Mouse (Mus musculus) small intestine, adult 2 months (tissue): ENCODE measurements around the gene Cend1. TPM values are rescaled to one million over a fixed set of nuclear protein-coding genes. Genes with fewer than 3 reads are reported as not detected.
"Not testable (repeated sequence)": the region's sequence is repeated elsewhere in the genome, so short reads cannot be mapped to it uniquely, and the experiment has no call there.

ENCODE experiments used
- H3K27ac ChIP-seq: fragments of 200-500 bp; 2 replicates; pipeline ENCODE4 v1.5.1; 2012; ENCODE audit warnings: low read depth, low read length, control low read depth, inconsistent platforms; ENCODE audit not compliant: insufficient read depth
- H3K27me3 ChIP-seq: fragments of 200-500 bp; 2 replicates; pipeline ENCODE4 v1.6.1; 2012; ENCODE audit warnings: mild to moderate bottlenecking, moderate library complexity, low read length, inconsistent platforms; ENCODE audit not compliant: control insufficient read depth, insufficient read depth
- H3K36me3 ChIP-seq: fragments of 200-500 bp; 2 replicates; pipeline ENCODE4 v1.6.1; 2012; ENCODE audit warnings: mild to moderate bottlenecking, low read length, control low read depth, inconsistent platforms; ENCODE audit not compliant: control insufficient read depth, insufficient read depth
- H3K4me1 ChIP-seq: fragments of 200-500 bp; 2 replicates; pipeline ENCODE4 v1.6.1; 2012; ENCODE audit warnings: low read length, inconsistent platforms, mixed read lengths; ENCODE audit not compliant: control insufficient read depth, insufficient read depth, insufficient read length
- H3K4me3 ChIP-seq: fragments of 200-500 bp; 2 replicates; pipeline ENCODE4 v1.5.1; 2012; ENCODE audit warnings: low read depth, mild to moderate bottlenecking, control low read depth, inconsistent platforms, low read length, moderate library complexity
- CTCF ChIP-seq: fragments of 200-500 bp; IDR thresholded peaks from 2 replicates; pipeline ENCODE4 v1.5.1; 2012; ENCODE audit warnings: low read depth, mild to moderate bottlenecking, control low read depth, inconsistent platforms, low read length, moderate library complexity, mixed read lengths; ENCODE audit not compliant: insufficient replicate concordance, insufficient read length; ENCODE audit errors: extremely low read depth
- POLR2A ChIP-seq: fragments of 200-500 bp; IDR thresholded peaks from 2 replicates; pipeline ENCODE4 v1.6.1; 2012; ENCODE audit warnings: low read depth, mild to moderate bottlenecking, control low read depth, inconsistent platforms, low read length, moderate library complexity
- WGBS: fragments of 180-500 bp; shearing (Covaris S2); methylation state at CpG from one replicate; pipeline ENCODE4 v1.1.7; 2018; 5-methylcytosine and 5-hydroxymethylcytosine counted together
- polyA plus RNA-seq: library from polyadenylated mRNA; depleted of rRNA; stranded (reverse); fragments of >200 nt; gene quantifications from 2 replicates; pipeline ENCODE4 v1.2.3, GENCODE M21; 2012

Gene Cend1
- polyA plus RNA-seq, 1 experiment, result 1.0 TPM

DNA sequence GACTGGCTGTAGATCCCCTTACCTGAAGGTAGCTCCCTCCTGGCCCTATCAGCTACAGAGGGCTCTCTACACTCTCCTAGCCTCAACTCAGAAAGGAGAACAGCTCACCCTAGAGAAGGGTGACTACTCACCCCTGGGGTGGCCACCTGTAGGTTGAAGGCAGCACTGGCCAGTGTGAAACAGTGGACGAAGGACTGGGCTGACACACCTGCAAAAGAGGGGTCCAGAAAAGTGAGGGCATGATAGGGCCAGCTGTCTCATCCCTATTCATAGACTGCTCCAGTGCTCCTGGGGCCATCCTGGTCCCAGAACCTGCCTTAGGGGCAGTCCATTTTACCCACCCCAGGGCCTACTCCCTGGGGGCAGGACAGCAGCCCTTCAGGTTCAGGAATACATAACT is 17.6 kb downstream of the Cend1 start:
- Histone ChIP-seq H3K4me3 (no peak overlapping the region), H3K27ac (no peak overlapping the region), H3K27me3 (no peaks in the 10 kb centered on the region), H3K4me1 (peaks cover 11% of the 10 kb centered on the region), H3K36me3 (peaks cover 7% of the 10 kb centered on the region)
- 100% methylated on average over 1 of the region's 1 CpGs for WGBS
- TF ChIP-seq POLR2A, result no peak
- TF ChIP-seq CTCF, result no peak

DNA sequence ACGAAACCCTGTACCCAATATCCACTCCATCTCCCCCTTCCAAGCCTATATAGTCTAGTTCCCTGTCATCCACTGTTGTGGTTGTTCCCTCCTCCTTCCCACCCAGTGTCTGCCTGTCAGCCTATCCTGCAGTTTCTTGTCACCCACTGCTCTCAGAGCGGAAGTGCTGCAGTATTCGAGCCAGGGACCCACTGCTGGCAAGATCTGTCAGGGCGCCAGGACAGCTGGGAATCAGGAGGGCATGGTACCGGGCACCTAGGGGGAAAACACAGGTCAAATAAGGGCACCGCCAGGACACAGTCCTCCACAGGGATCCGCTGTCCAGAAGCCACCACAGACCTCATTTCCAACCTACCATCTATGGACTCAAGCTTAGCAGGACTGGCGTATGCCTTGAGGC is 18.7 kb downstream of the Cend1 start:
- Histone ChIP-seq H3K27ac (no peak overlapping the region), H3K4me3 (no peak overlapping the region), H3K27me3 (no peaks in the 10 kb centered on the region), H3K4me1 (peaks cover 5% of the 10 kb centered on the region), H3K36me3 (peaks cover 7% of the 10 kb centered on the region)
- TF ChIP-seq POLR2A (no peak), CTCF (no peak)
- 87% methylated on average over 8 of the region's 8 CpGs for WGBS

DNA sequence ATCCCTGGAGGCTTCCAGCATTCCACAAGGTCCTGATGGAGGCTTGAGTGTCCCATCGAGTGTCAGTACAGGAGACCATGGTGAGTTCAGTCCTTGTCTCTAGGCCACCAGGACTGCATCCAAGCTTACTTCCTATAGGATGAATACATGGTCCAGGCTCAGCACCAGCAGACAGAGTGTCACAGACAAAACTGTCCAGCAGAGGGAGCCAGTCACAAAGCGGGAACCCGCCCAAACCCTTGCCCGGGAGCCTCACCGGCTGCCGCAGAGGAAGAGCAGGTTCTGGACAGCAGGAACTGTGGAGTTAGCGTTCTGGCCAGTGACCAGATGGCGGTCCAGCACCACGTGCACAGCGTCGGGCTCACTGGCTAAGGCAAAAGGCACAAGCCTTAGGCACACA is 20.5 kb downstream of the Cend1 start:
- peaks cover 7% of the 10 kb centered on the region for H3K36me3 ChIP-seq
- 7% methylated on average over 11 of the region's 11 CpGs for WGBS
- no peak overlapping the region for H3K4me3 ChIP-seq
- no peak overlapping the region for H3K27ac ChIP-seq
- TF ChIP-seq POLR2A (no peak), CTCF (peak; percentile 91)
- H3K27me3 ChIP-seq, result no peaks in the 10 kb centered on the region
- H3K4me1 ChIP-seq, result peaks cover 4% of the 10 kb centered on the region

DNA sequence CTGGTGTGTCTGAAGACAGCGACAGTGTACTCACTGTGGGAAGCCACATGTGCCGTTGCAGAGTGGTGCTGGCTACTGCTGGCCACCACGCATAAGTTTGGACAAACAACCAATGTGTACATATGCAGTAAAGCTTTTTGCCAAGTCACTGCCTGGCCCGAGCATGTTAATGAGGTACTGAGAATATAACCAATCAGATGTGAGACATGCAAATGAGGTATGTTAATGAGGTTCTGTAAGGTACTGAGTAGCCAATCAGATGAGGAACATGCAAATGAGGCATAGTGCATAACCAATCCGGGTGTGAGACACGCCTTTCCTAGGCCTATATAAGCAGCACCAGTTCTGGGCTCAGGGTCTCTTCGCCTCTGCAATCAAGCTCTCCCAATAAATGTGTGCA is 21.6 kb downstream of the Cend1 start:
- H3K36me3 ChIP-seq, result peaks cover 14% of the 10 kb centered on the region
- not testable (repeated sequence) for H3K27ac ChIP-seq, H3K27me3 ChIP-seq, H3K4me1 ChIP-seq, H3K4me3 ChIP-seq
- 96% methylated on average over 7 of the region's 7 CpGs for WGBS

DNA sequence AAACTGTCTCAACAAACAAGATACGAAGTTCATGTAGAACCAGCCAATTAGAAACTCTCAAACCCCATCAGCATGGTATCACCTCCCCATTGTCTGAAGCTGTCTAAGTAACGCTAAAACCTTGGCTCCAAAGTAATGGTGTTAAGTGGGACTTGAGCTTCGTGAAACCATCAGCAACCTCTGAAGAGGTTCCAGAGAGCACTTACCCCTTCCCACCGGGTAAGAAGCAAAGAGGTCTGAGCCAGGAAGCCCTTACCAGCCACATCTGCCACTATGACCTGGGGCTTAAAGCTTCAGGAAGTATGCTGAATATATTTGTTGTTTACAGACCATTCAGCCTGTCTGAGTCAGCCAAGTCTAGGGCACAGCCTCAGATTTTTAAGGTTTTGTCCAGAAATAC is 23.8 kb downstream of the Cend1 start:
- Histone ChIP-seq H3K27ac (no peak overlapping the region), H3K4me1 (peaks cover 4% of the 10 kb centered on the region), H3K4me3 (no peak overlapping the region), H3K36me3 (peaks cover 32% of the 10 kb centered on the region), H3K27me3 (no peaks in the 10 kb centered on the region)
- WGBS, result 53% methylated on average over 4 of the region's 4 CpGs
- no peak for TF ChIP-seq CTCF
- TF ChIP-seq POLR2A, result no peak

DNA sequence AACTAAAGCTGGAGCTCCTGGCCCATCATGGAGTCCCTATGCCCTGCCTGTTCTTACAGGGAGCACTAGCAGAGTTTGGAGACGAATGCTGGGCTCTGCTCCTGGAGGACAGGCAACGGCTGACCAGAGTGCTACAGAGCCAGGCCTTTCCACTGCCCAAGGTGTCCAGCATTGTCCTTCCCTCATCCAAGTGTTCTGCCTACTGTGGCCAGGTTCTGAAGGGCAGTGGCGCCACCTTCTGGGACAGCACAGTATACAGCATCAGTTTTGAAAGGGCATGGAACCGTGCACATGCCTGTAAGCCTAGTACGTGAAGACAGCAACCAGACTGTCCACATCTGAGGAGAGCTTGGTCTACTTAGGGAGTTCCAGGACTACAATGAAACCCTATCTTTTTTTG is 26.0 kb downstream of the Cend1 start:
- TF ChIP-seq POLR2A, result no peak
- TF ChIP-seq CTCF, result peak; percentile 83; the same call in 1 of the 2 replicates
- WGBS, result 33% methylated on average over 5 of the region's 5 CpGs
- peaks cover 50% of the 10 kb centered on the region for H3K36me3 ChIP-seq
- no peak overlapping the region for H3K4me3 ChIP-seq
- H3K27ac ChIP-seq, result no peak overlapping the region
- no peaks in the 10 kb centered on the region for H3K27me3 ChIP-seq
- no peaks in the 10 kb centered on the region for H3K4me1 ChIP-seq

DNA sequence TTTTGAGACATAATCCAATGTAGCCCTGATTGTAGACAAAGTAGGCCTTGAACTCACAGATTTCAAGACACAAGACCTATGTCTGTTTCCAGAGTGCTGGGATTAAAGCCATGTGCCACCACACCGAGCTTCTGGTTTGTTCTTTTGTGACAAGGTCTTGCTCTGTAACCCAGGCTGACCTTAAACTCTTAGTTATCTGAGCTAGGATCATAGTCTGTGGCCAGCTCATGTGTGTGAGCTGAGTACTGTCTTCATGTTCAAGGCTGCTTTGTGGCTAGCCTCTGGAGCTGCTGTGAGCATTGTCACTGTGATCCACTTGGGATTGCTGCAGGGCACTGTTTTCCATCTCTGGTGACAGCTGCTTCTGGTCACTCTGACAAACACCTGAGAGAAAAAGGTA is 33.9 kb downstream of the Cend1 start:
- Histone ChIP-seq H3K4me3 (no peak overlapping the region), H3K36me3 (peaks cover 35% of the 10 kb centered on the region), H3K27ac (no peak overlapping the region), H3K27me3 (no peaks in the 10 kb centered on the region), H3K4me1 (peaks cover 9% of the 10 kb centered on the region)
- TF ChIP-seq CTCF (no peak), POLR2A (no peak)
- 39% methylated on average over 1 of the region's 1 CpGs for WGBS

DNA sequence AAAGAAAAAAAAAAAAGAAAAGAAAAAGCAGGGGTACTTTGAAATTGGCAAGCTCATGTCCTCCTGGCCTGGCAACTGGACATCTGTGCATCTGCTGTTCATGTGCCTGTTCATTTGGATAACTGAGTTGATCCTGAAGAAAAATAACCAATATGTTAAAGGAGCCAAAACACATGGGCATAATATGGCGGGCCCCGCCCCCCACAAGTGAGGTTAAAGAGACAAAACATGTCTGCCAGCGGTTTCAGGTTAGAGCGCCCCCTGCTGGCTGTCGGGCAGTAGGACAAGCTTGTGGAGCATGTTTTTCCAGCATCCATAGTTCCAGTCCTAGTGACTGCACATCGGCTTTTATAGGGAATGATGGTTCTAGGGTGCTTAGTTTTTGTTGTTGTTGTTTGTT is 34.5 kb downstream of the Cend1 start:
- peak; percentile 92; the same call in 1 of the 2 replicates for TF ChIP-seq CTCF
- no peak for TF ChIP-seq POLR2A
- no peak overlapping the region for H3K27ac ChIP-seq
- H3K36me3 ChIP-seq, result peaks cover 30% of the 10 kb centered on the region
- 17% methylated on average over 6 of the region's 6 CpGs for WGBS
- H3K27me3 ChIP-seq, result no peaks in the 10 kb centered on the region
- H3K4me1 ChIP-seq, result peaks cover 12% of the 10 kb centered on the region
- H3K4me3 ChIP-seq, result no peak overlapping the region
